Mouse (Mus musculus) megakaryocyte-erythroid progenitor cell, adult 5-6 weeks (primary cell): ENCODE data around the gene Usp32. TPM values are rescaled to one million over a fixed set of nuclear protein-coding genes. Genes with fewer than 3 reads are reported as not detected.
A peak's percentile ranks its signal among the peaks of the same experiment; 100 is the strongest.

Source experiments
- ATAC-seq: replicated peaks from 2 replicates; pipeline ENCODE4 v1.8.0; 2016; ENCODE audit warnings: mild to moderate bottlenecking, inconsistent platforms; ENCODE audit not compliant: severe bottlenecking, poor library complexity, low FRiP score, low TSS enrichment
- total RNA-seq, 2 experiments: library from RNA; stranded (forward) in 1 of 2; stranded (reverse) in 1 of 2; fragments of 200-1000, 215-1000 nt in 1 of 2; fragments of >200 nt in 1 of 2; fragmentation: Nextera tagmentation in 1 of 2; gene quantifications; 2 replicates each; pipeline ENCODE4 v1.2.3; 2014 to 2017

Usp32 gene
- total RNA-seq, 2 experiments from 2014 or later = 31.9 to 34.2 TPM

DNA sequence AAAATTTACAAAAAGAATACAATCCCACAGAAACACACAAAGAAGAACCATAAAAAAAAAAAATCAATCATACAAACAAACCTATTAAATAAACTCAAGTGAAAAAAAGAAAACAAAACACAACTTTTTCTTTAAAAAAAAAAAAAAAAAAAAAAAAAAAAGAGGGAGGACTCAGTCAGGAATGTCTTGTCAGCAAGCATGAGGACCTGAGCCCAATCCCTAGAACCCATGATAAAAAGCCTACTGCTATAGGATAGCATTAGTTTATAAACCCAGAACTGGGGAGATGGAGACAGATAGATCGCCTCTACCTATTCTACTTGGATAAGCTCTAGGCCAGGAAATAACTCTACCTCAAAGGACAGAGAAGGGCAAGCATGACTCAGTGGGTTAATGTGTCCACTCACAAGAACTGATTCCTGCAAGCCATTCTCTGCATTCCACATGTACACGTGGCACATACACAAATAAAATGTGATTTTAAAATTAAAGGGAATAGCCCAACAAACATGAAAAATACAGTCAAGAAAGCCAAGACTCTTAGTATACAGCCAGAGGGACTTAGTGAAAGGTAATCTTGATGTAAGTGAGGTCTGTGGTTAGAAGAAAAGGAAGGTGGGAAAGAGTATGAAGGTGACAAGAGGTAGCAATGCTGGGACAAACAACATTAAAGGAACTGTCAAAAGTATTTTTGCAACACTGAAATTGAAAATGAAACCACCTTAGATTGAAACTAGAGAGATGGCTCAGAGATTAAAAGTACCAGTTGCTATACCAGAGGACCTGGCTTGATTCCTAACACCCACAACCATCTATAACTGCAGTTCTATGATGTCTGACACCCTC, 13.5 kb downstream of the Usp32 start:
- no peak for ATAC-seq

DNA sequence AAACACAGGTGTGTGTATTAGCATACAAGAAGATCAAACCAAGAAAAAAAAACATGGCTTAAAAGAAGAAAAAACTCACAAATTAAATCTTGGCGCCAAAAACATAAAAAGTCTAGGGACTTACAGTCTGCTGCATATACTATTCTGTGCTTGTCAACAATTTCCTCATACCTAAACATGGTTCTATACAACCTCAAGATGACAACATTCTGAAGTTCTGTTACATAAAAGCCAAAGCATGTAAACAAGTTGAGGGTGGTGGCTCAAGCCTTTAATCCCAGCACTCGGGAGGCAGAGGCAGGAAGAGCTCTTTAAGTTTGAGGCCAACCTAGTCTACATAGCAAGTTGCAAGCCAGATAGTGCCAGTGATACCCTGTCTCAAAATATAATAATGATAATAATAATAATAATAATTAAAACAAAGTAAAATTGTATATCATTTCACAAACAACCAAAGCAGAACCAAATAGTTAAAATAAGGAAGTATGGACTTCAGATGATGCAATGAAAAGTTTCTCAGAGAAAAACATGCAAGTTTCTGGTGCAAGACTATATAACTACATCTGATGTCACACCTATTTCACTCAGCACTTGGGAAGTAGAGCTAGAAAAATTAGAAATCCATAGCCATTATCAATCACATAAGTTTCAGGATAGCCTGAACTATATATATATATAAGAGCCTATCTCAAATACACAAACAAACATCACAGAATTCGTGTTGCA, 16.5 kb downstream of the Usp32 start:
- ATAC-seq = no peak

DNA sequence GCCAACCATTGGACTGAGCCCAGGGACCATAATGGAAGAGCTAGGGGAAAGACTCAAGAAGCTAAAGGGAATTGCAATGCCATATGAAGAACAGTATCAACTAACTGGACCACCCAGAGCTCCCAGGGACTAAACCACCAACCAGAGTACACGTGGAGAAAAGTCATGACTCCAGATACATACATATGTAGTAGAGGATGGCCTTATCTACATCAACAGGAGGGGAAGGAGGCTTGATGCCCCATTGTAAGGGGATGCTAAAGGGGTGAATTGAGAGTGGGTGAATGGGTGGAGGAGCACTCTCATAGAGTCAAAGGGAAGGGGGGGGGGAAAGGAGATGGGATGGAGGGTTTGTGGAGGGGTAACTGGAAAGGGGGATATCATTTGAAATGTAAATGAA, 17.9 kb downstream of the Usp32 start:
- no peak for ATAC-seq

DNA sequence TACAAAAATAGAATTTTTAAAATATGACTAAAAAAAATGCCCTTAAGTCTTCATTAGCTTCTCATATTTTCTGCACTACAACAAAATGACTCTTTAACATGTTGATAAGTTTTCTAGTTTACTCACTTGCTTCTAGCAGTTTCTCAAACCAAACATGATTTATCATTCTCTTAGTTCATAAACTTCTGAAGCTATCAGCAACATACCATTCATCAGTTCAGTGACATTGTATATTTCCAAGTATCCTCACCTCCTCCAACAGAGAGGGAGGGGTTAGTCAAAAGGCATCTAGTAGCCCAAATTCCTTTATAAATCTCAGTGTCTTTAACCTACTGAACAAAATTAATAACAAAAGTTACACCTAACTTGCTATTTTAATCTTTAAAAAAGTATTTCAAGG, 22.8 kb downstream of the Usp32 start:
- no peak for ATAC-seq

DNA sequence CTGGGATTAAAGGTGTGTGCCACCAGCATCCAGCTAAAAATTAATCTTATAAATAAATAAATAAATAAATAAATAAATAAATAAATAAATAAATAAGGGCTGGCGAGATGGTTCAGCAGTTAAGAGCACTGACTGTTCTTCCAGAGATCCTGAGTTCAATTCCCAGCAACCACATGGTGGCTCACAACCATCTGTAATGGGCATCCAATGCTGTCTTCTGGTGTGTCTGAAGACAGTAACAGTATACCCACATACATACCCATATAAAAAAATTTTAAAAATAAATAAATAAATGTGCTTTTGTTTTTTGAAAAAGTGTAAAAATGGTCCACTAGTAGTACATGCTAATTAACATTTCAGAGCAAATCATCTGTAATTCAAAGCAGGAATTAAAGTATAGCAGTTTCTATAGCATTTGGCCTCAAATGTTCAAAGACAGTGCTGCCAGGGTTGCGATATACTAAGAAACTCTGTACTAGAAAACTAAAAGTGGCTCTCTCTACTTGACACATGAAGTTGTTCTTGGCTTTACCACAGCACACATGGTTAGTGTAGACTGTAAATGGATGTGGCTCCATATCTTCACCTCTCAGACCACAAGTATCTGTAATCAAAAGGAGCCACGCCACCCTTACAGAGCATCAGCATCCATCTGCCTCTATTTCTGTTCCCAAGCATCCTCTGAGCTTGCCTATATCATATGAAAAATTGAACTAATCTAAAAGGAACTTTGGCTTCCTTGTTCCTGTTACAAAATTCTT, 23.7 kb downstream of the Usp32 start:
- ATAC-seq = peak; percentile 100

DNA sequence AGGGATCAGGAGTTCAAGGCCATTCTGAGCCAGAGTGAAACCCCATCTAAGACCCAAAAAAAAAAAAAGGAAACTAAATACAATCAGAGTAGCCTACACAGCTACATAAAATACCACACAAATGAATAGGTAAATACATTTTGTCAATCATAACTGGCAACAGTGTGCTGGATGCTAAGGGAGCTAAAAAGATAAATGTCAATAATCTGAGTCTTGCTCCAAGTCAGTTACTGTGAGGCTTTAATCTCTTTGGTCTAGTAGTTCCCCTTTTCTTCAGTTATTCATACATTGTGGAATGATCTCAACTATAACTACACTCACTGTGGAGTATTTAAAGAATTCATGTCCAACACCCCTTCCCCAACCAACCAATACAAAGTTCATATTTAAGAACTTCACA, 30.0 kb downstream of the Usp32 start:
- ATAC-seq = no peak

DNA sequence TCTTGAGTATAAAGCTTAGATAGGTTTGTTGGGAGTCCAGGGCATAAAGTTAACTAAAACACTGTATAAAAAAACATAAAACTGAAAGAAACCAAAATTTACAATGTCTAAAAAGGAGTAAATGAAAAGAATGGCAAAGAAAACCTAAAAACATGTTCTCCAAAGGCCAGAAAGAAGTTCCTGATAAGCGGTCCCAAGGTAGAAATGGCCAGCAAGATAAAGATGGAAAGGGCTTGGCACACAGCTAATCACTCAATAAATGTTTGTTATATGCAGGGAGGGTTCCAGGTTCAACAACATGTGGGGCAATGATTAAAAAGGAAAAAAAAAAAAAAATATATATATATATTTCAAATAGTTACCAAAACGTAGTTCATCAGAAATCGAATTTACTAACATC, 32.7 kb downstream of the Usp32 start:
- ATAC-seq = peak; percentile 87

DNA sequence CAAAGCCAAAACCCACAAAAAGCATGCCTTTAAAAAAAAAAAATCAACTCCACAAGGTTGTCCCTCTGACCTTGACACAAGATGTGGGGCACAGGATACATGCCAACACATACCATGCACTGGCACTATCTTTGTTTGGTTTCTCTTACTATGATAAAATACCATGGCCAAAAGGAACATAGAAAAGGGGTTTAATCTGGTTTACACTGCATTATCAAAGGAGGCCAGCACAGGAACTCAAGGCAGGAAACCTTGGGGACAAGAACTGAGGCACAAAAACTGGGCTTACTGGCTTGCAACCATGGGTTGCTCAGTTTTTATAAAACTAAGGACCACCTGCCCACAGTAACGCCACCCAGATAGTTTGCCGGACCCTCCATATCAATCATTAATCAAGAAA, 34.1 kb downstream of the Usp32 start:
- ATAC-seq = peak; percentile 54

DNA sequence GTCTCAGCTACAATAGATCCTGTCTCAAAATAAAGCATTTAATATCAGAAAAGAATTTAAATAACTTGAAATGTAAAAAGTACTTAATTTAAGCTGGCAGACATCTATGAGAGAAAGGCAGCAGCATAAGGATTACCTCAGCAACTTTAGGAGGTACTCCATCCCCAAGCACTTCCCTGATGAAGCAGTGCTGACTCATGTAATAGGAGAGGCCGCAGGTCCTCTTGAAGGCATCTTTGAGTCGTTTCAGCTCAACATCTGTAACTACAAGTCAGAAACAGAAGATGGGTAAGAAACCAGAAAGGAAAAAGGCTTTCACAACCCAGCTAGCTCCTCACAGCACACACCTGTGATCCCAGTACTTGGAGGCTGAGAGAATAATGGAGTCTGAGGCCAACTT, 36.2 kb downstream of the Usp32 start:
- no peak for ATAC-seq

DNA sequence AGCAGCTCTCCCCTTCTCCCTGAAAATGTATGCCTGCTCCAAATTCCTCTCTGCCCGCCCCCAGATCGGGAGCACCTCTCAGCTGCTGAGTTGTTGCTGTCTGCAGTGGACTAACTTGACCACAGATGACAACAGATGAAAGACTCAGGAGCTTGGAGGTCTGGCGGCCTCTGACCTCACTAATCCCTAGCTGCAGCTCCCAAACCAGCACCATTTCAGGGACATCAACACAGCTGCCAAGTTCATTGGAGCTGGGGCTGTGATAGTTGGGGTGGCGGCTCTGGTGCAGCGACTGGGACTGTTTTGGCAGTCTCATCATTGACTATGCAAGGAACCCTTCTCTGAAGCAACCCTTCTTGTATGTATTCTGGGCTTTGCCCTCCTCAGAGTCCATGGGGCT, 44.8 kb downstream of the Usp32 start:
- no peak for ATAC-seq

DNA sequence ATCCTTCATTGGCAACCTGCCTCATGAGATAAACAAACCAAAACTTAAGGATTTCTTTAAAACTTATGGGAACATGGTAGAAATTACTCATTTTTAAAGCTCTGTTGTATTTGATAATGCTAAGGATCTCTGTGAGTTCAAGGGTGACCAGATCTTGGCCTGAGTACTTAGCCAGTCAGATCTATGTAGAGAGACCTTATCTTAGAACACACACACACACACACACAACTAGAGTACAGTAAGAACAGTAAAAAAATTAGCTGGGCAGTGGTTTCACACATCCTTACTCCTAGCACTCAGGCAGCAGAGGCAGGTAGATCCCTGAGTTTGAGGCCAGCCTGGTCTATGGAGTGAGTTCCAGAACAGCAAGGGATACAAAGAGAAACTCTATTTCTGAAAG, 53.7 kb downstream of the Usp32 start:
- ATAC-seq = no peak

DNA sequence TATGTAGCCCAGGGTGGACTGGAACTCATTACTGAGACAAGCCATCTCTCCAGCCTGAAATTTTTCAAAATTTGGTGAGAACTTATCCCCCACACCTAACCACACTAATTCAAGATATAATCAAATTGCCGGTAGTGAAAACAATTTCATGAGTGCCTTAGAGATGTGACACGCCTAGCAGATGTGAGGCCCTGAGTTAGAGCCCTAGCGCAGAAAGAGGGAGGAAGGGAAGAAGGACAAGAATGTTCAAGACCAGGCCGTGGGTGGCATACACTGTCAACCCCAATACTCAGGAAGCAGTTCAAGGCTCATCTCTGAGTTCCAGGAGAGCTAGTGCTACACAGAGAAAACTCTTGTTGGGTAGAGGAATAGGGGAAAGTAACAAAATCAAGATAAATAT, 72.1 kb downstream of the Usp32 start:
- ATAC-seq = no peak

DNA sequence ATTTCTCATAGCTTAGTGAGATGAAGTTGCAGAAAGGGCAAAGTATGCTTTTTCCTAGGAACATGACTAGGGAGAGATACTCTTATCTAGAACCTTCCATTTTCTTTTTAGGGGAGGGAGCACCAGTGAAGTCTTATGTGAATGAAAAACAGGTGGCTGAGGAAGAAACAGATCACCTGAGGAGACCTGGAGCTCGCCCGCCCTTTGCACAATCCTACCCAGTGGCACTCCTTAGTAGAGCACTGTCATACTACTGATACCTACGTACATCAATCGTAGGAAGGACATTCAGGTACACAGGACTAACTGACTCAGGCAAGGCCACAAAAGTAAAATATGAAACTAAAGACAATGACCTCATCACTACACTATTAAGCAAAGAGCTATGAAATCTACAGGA, 81.4 kb downstream of the Usp32 start:
- ATAC-seq = no peak

DNA sequence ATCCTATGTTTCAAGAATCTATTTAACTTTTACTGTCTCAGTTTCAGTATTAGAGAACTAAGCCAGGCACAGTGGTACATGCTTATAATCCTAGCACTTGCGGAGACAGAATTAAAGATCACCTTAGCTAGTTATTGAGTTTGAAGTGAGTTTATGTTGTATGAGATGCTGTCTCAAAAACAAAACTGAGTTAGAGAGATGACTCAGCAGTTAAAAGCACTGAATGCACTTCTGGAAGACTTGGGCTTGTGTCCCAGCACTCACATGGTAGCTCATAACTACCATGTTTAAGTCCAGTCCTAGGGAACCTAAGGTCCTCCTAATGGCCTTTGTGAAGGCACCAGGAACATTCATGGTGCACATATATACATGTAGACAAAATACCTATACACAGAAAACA, 82.4 kb downstream of the Usp32 start:
- ATAC-seq = no peak

DNA sequence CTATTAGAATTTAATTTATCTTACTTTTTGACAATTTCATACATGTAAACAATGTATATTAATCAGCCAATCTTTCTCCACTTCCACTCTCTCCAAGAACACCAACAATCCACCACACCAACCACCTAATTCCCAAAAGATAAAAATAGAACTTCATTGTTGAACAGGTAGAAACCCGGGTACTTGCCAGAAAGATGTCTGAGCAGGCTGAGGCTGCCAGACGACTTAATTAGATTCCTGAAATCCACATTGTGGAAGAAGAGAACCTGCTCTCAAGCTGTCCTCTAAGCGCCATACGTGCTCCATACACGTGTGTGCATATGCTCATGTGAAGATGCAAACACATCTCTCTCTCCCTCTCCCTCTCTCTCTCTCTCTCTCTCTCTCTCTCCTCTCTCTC, 83.1 kb downstream of the Usp32 start:
- ATAC-seq = no peak

DNA sequence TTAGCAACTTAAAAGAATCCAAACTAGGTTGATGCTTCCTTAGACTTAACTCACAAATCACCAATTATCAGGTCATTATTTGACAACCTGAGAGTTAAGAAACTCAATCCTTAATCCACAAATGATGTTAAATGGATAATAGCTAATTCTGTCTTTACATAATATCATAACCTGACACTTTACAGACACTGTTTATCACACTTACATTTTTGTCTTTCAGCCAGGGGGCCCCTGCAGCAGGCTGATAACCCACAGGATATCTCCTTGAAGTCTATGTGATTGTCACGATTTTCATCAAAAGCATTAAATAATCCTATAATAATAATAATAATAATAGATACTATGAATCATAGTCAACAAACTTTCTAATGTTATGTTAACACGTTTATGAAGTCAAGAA, 84.4 kb downstream of the Usp32 start:
- no peak for ATAC-seq

DNA sequence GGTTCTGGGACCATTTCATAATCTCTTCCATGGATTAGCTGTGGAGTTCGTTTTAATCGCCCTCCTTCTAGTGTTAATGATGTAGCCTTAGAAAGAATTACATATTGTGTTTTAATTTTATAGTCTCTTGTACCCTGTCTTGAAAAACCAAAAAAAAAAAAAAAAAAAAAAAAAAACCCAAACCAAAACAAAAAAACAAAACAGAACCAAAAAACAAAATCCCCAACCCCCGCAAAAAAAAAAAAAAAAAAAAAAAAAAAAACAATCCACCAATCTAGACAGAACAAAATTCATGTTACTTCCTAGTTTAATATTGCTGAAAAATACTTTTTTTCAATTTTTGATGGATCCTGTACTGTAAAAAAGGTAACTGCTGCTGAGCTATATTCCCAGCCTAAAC, 100.7 kb downstream of the Usp32 start:
- ATAC-seq = no peak

DNA sequence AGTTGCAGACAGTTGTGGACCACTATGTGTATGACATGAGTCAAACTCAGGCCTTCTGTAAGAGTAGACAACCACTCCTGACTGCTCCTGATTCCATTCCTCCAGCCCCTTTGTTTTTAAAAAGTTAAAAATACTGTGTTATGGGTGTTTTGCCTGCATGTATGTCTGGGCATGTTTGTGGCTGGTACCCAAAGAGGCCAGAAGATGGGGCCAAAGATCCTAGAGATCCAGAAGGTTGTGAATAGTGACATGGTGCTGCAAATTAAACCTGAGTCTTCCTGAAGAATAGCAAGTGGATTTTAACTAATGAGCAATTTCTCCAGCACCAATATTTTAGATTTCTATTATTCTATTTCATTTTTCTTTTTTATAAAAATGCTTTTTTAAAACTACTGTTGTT, 126.8 kb downstream of the Usp32 start:
- ATAC-seq = no peak

DNA sequence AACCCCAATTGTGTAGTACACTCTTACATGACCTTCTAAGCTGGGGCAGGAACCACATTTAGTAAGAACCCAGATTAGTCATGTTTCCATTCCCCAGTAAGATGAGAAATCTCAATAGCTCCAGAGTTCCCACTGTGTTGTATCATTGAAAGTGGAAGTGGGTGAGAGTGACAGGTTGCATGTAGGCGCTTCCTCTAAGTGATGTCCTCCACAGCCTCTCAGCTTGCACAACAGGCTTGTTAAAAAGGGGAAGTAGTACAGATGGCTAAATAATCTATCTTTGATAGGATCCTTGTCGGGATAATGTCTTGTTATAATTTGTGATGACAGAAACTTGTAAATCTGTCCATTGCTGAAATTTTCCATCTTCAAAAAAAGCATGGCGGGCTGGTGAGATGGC, 136.4 kb downstream of the Usp32 start:
- no peak for ATAC-seq

DNA sequence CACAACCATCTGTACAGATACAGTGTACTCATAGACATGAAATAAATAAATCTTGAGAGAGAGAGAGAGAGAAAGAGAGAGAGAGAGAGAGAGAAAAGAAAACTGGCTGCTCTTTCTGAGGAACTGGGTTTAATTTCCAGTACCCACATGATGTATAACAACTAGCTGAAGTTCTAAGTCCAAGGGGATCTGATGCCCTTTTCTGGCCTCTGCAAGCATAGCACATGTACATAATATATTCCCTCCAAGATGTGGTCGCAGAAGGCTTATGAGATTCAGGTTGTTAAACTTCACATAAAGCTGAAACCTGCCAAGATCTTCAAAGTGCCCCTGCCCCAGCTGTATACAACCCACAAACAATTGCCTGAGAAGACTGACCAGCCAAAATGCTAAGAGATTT, 144.7 kb downstream of the Usp32 start:
- ATAC-seq = no peak
